Mouse (Mus musculus) heart, embryonic 16.5 days (tissue): ENCODE measurements around the gene Hoxb5. TPM values are rescaled to one million over a fixed set of nuclear protein-coding genes. Genes with fewer than 3 reads are reported as not detected.

Experiments
- ATAC-seq: fragments of 200-750 bp; cut with Nextera tagmentation; replicated peaks from 2 replicates; pipeline ENCODE4 v1.8.0; 2017; ENCODE audit warnings: moderate number of reproducible peaks; ENCODE audit not compliant: insufficient read depth, low FRiP score; ENCODE audit errors: extremely low read depth
- H3K27ac ChIP-seq: fragments of 300-500 bp; sonication (generic); 2 replicates; pipeline ENCODE4 v1.5.1; 2014; ENCODE audit warnings: mild to moderate bottlenecking, low read length, control low read depth, moderate library complexity
- H3K27me3 ChIP-seq: fragments of 300-500 bp; sonication (generic); 2 replicates; pipeline ENCODE4 v1.6.1; 2014; ENCODE audit warnings: low read length, mixed read lengths; ENCODE audit not compliant: control insufficient read depth, insufficient read depth
- H3K36me3 ChIP-seq: fragments of 300-500 bp; sonication (generic); 2 replicates; pipeline ENCODE4 v1.6.1; 2014; ENCODE audit not compliant: control insufficient read depth, insufficient read depth
- H3K4me1 ChIP-seq: fragments of 300-500 bp; sonication (generic); 2 replicates; pipeline ENCODE4 v1.6.1; 2014; ENCODE audit warnings: low read length, mixed read lengths; ENCODE audit not compliant: control insufficient read depth, insufficient read depth
- H3K4me2 ChIP-seq: fragments of 300-500 bp; sonication (generic); 2 replicates; pipeline ENCODE4 v1.6.1; 2014; ENCODE audit warnings: low read depth, mild to moderate bottlenecking, control low read depth, low read length
- H3K4me3 ChIP-seq: fragments of 300-500 bp; sonication (generic); 2 replicates; pipeline ENCODE4 v1.5.1; 2014; ENCODE audit warnings: mild to moderate bottlenecking, control low read depth, low read length
- H3K9ac ChIP-seq: fragments of 300-500 bp; sonication (generic); 2 replicates; pipeline ENCODE4 v1.6.1; 2014; ENCODE audit warnings: low read length, control low read depth
- H3K9me3 ChIP-seq: fragments of 300-500 bp; sonication (generic); replicated peaks from 2 replicates; pipeline ENCODE4 v1.6.1; 2016; ENCODE audit warnings: low read length; ENCODE audit not compliant: control insufficient read depth
- WGBS: fragments of 180-500 bp; shearing (Covaris S2); extraction: QIAGEN DNeasy Blood & Tissue Kit; methylation state at CpG from one replicate; pipeline ENCODE4 v1.1.7; 2014; 5-methylcytosine and 5-hydroxymethylcytosine counted together
- polyA plus RNA-seq: library from polyadenylated mRNA; unstranded; fragments of >200 nt; fragmentation: Nextera tagmentation; extraction: Ambion mirVana; gene quantifications from 2 replicates; pipeline ENCODE4 v1.2.1, GENCODE M21; 2015

Hoxb5 gene
- polyA plus RNA-seq, 1 experiment from 2014 or later: 0.76 TPM

- Histone ChIP-seq H3K4me3 (peak overlapping the region; percentile 44), H3K27me3 (peaks cover 86% of the 10 kb centered on the region), H3K9me3 (no peaks in the 10 kb centered on the region), H3K9ac (peak overlapping the region; percentile 50), H3K4me2 (peak overlapping the region; percentile 71), H3K27ac (peak overlapping the region; percentile 21), H3K36me3 (no peaks in the 10 kb centered on the region), H3K4me1 (peaks cover 5% of the 10 kb centered on the region)
- 7% methylated on average over 45 of the region's 45 CpGs for WGBS
- no peak for ATAC-seq
Observed at GRCm38 (mm10) chr11:96345893-96346806, 43.0 kb downstream of the Hoxb5 start.

GRCm38 (mm10) chr11:96346916-96347520, 43.9 kb downstream of the Hoxb5 start:
- no peak overlapping the region for H3K27ac ChIP-seq
- no peak overlapping the region for H3K9ac ChIP-seq
- peaks cover 92% of the 10 kb centered on the region for H3K27me3 ChIP-seq
- WGBS: 56% methylated on average over 5 of the region's 5 CpGs
- peaks cover 5% of the 10 kb centered on the region for H3K4me1 ChIP-seq
- H3K9me3 ChIP-seq: no peaks in the 10 kb centered on the region
- H3K4me2 ChIP-seq: no peak overlapping the region
- no peak for ATAC-seq
- no peak overlapping the region for H3K4me3 ChIP-seq
- H3K36me3 ChIP-seq: no peaks in the 10 kb centered on the region

GRCm38 (mm10) chr11:96347717-96348116, 44.6 kb downstream of the Hoxb5 start:
- no peak overlapping the region; the same call in 1 of the 2 replicates for H3K27ac ChIP-seq
- peaks cover 94% of the 10 kb centered on the region for H3K27me3 ChIP-seq
- H3K36me3 ChIP-seq: no peaks in the 10 kb centered on the region
- 40% methylated on average over 4 of the region's 4 CpGs for WGBS
- H3K9ac ChIP-seq: no peak overlapping the region
- no peak overlapping the region for H3K4me3 ChIP-seq
- no peak overlapping the region for H3K4me2 ChIP-seq
- peaks cover 5% of the 10 kb centered on the region for H3K4me1 ChIP-seq
- no peak for ATAC-seq
- H3K9me3 ChIP-seq: no peaks in the 10 kb centered on the region

GRCm38 (mm10) chr11:96348141-96348928, 45.2 kb downstream of the Hoxb5 start:
- Histone ChIP-seq H3K36me3 (no peaks in the 10 kb centered on the region), H3K4me1 (peaks cover 5% of the 10 kb centered on the region), H3K4me3 (no peak overlapping the region), H3K9ac (peak overlapping the region; percentile 20; the same call in 1 of the 2 replicates), H3K4me2 (0 out of 2 replicates have a peak overlapping the region, but pooled peaks have one; percentile 15), H3K27me3 (peaks cover 93% of the 10 kb centered on the region), H3K27ac (peak overlapping the region; percentile 46; the same call in 1 of the 2 replicates), H3K9me3 (no peaks in the 10 kb centered on the region)
- ATAC-seq: no peak
- WGBS: 20% methylated on average over 21 of the region's 21 CpGs

GRCm38 (mm10) chr11:96348988-96349387, 45.9 kb downstream of the Hoxb5 start:
- H3K27ac ChIP-seq: no peak overlapping the region
- no peak overlapping the region for H3K4me2 ChIP-seq
- WGBS: 65% methylated on average over 3 of the region's 3 CpGs
- H3K9ac ChIP-seq: no peak overlapping the region
- H3K36me3 ChIP-seq: no peaks in the 10 kb centered on the region
- H3K4me3 ChIP-seq: no peak overlapping the region
- no peaks in the 10 kb centered on the region for H3K9me3 ChIP-seq
- peaks cover 5% of the 10 kb centered on the region for H3K4me1 ChIP-seq
- no peak for ATAC-seq
- peaks cover 88% of the 10 kb centered on the region for H3K27me3 ChIP-seq

- 34% methylated on average over 14 of the region's 14 CpGs for WGBS
Observed at GRCm38 (mm10) chr11:96349491-96350340, 46.6 kb downstream of the Hoxb5 start.

GRCm38 (mm10) chr11:96350341-96350624, 47.1 kb downstream of the Hoxb5 start, which contains the start of gene Hoxb2:
Gene Hoxb2 (plus strand): TSS chr11:96350525.
- peak within 1 kb of the TSS; percentile 56; the same call in 1 of the 2 replicates for H3K4me2 ChIP-seq
- 45% methylated on average over 2 of the region's 2 CpGs for WGBS

More at GRCm38 (mm10) chr11:96349491-96350340, 46.6 kb downstream of the Hoxb5 start:
- Histone ChIP-seq H3K4me1 (peaks cover 5% of the 10 kb centered on the region), H3K4me2 (peak overlapping the region; percentile 33; the same call in 1 of the 2 replicates), H3K9me3 (no peaks in the 10 kb centered on the region), H3K36me3 (no peaks in the 10 kb centered on the region), H3K27ac (peak overlapping the region; percentile 45; the same call in 1 of the 2 replicates), H3K27me3 (peaks cover 86% of the 10 kb centered on the region), H3K4me3 (no peak overlapping the region), H3K9ac (no peak overlapping the region)
- no peak for ATAC-seq

GRCm38 (mm10) chr11:96350791-96351190, 47.7 kb downstream of the Hoxb5 start:
- no peak overlapping the region for H3K9ac ChIP-seq

More at GRCm38 (mm10) chr11:96350341-96350624, 47.1 kb downstream of the Hoxb5 start, which contains the start of gene Hoxb2:
- H3K27ac ChIP-seq: peak within 1 kb of the TSS; percentile 45; the same call in 1 of the 2 replicates
- no peaks in the 10 kb centered on the region for H3K9me3 ChIP-seq
- no peak for ATAC-seq
- no peak within 1 kb of the TSS for H3K9ac ChIP-seq
- H3K36me3 ChIP-seq: no peaks in the 10 kb centered on the region
- H3K4me1 ChIP-seq: peaks cover 5% of the 10 kb centered on the region
- peaks cover 86% of the 10 kb centered on the region for H3K27me3 ChIP-seq
- H3K4me3 ChIP-seq: no peak within 1 kb of the TSS

More at GRCm38 (mm10) chr11:96350791-96351190, 47.7 kb downstream of the Hoxb5 start:
- Histone ChIP-seq H3K27ac (no peak overlapping the region; the same call in 1 of the 2 replicates), H3K9me3 (no peaks in the 10 kb centered on the region), H3K27me3 (peaks cover 83% of the 10 kb centered on the region), H3K4me1 (peaks cover under 1% of the 10 kb centered on the region), H3K4me2 (no peak overlapping the region), H3K4me3 (no peak overlapping the region), H3K36me3 (no peaks in the 10 kb centered on the region)
- no peak for ATAC-seq
- WGBS: 60% methylated on average over 2 of the region's 2 CpGs
